Mouse (Mus musculus): Measurements from ENCODE around the gene Exd1.

Gene Exd1

DNA sequence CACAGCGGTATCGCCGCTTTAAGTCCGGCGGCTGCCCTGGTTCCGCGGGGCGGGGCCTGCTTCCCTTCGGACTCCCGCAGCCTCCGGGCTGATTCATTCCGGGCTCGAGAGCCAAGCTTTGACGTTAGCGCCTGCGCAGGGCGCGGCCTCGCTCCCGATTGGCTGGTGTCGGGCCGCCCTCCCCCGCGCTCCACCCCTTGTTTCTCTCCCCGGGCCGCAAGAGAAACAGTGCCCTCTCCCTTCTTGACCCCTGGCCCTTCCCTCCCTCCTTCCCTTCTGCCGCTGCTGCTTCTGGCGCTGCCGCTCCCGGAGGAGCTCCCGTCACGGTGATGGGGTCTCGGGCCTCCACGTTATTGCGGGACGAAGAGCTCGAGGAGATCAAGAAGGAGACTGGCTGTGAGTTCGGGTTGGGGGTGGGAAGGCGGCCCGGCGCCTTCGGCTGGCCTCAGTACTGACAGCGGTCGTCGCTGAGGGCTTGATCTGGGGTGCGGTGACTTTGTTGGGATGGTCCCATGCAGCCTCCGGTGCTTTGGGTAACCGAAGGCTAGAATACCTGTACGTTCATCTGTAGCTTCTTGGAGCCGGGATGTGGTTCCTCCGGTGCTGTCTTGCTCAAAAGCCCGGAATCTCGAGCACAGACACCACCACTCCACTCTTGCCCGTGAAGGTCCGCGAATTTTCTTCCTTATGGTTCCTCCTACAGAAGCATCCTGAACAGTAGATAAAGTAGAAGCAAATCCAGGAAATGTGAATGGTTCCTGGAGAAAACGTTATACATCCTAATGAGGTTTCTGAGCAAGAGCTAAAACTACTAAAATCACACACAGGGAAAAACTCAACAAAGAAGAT lies at the start of gene Exd1, which contains the start of gene Chp1:
TSS of gene Exd1 (minus strand) at position 106 of the 849 bp plus-strand sequence.
TSS of gene Chp1 (plus strand) at position 176 of the 849 bp plus-strand sequence.
- peak; percentile 100 for DNase-seq (ENCODE audit: low read depth)

DNA sequence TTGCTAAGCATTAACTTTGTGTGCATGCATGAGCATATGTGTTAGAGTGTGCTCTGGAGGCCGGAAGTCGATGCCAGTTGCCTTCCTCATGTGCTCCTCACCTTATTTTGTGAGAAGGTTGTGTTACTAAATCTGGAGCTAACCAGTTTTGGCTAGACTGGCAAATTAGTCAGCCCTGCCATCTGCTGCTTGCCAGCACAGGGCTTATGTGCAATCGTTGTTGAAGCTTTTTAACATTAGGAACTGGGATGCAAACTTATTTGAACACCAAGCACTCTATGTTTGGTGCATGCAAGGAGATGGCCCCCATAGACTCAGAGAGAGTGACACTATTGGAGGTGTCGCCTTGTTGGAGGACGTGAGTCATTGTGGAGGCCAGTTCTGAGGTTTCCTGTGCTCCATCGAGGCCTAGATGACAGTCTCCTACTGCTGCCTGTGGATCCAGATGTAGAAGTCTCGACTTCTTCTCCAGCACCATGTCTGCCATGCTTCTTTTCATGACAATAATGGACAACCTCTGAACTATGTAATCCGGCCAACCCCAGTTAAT lies 49.4 kb upstream of the Exd1 start:
- DNase-seq (ENCODE audit: low read depth) = no peak

DNA sequence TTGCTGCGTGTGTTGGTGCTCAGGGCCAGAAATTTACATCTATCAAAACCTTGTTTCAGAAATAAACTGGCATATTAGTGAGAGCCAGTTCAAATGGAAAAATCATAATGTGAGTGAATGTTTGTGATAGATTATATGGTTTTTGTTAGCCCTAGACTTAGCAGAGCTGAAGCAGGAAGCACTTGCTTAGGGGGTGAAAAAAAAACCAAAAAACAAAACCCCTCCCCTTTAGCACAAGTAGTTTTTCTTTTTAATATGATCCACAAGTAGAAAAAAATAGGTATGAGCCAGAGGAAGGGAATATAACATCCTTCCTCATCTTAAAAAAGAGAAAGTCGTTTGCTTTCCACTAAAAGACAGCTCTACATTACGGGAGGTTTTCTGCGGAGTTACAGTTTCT lies 47.9 kb upstream of the Exd1 start:
- no peak for DNase-seq (ENCODE audit: low read depth)

DNA sequence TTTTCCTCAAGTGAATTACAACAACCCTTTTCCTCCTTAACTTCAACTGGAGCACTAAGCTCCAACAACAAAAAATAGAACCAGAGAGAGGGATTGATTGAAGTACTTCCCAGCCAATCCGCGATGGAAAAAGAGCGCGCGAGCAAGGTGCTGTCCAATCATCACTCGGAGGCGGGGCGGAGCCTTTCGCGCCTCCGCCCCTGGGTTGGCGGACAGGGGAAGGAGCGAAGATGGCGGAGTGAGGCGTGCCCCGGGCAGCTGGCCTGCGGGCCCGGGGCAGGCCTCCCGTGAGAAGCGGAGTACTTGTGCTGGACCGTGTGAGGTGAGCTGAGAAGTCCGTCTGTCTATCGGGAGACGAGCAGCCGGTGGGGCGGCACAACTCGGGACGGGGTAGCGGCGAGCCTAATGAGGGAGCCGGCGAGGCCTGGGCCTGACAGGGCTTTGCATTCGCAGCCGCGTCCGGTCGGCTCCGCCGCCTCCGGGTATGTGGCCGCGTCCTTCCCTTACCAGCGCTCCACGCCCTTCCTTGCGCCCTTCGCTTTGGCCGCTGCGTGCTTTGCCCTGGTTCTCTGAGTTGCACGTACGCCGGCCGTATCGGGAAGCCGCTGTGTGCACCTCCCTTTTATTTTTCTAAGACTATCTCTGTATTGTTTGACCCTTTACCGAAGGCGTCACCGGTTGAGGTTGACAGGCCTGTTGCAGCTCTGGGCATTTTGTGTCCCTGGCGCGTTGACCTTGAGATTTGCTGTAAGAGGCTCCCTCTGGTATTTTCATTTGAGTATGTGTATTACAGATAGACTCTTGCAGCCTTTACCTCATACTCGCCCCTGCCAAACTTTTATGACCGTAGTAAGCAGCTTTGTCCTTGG lies 46.9 kb upstream of the Exd1 start:
- DNase-seq (ENCODE audit: low read depth) = peak; percentile 99

DNA sequence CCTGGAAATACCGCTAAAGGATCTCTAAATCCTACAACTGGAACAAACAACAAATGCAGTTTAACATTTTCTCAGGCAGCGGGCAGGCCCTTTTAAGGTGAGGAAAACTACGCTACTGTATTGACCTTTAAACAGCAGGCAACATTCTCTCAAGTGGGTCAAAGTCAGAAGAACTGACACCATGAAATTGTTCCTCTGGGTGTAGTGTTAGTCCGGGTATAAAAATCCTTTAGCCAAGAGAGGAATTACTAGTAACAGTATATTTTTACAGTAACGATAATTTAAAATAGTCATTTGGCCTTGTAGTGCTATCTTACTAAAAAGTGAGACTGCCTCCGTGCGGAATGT lies 46.3 kb upstream of the Exd1 start:
- DNase-seq (ENCODE audit: low read depth) = no peak

DNA sequence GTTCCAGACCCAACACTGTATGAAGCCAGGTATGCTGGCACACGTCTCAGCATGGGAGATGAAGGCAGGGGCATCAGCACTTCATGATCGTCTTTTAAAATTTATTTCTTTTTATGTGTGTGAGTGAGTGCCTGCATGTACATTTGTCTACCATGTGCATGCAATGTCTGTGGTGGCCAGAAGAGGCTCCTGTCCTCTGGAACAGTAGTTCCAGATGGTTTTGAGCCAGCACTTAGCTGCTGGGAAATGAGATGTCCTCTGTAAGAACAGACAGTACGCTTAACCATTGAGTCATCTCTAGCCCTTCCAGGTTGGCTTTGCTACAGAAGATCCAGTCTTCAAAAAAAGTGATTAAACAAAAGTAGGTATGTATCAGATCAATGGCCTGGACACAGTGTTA lies 43.8 kb upstream of the Exd1 start:
- DNase-seq (ENCODE audit: low read depth) = peak; percentile 53

DNA sequence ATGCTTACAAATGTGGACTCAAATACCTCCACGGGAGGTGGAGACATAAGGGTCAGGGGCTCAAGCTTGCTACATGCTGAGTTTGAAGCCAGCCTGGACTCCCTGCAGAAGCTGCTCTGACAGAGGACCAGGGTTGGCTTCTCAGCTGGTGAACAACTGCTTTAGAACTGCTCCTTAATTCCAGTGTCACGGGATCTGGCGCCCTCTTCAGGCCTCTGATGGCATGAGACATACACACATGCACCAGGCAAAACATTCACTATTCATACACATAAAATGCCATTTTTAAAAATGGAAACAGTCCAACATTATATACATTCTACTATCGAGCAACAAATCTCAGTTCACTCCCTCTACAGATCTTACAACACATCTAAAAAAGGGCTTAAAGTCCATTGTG lies 40.0 kb upstream of the Exd1 start:
- peak; percentile 71 for DNase-seq (ENCODE audit: low read depth)

DNA sequence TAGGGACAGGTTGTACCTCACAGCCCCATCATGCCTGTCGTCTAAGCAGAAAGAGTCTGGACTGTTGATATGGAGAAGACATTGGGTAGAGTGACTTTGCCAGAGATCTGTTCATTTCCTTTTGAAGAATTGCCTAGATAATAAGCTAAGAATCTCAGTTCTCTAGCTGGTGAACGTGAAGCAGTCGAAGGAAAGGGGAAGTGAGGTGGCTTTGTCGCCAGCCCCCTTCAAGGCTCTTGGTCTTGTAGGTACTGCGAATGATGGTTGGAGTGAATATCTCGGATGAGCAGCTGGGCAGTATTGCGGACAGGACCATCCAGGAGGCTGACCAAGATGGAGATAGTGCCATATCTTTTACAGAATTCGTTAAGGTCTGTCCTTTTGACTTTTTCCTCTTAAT lies 36.9 kb upstream of the Exd1 start:
- DNase-seq (ENCODE audit: low read depth) = no peak

DNA sequence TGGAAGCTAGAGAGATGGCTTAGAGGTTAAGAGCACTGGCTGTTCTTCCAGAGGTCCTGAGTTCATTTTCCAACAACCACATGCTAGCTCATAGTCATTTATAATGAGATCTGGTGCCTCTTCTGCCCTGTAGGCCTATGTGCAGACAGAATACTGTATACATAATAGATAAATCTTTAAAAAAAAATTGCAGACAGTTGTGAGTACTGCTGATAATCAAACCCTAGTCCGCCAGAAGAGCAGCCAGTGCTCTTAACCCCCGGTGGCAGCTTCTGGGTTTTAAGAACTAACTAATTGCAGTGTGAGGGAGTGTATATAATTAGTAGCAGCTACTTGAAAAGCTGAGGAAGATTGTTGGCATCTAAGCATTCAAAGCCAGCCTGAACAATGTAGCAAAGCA lies 36.0 kb upstream of the Exd1 start:
- DNase-seq (ENCODE audit: low read depth) = no peak

DNA sequence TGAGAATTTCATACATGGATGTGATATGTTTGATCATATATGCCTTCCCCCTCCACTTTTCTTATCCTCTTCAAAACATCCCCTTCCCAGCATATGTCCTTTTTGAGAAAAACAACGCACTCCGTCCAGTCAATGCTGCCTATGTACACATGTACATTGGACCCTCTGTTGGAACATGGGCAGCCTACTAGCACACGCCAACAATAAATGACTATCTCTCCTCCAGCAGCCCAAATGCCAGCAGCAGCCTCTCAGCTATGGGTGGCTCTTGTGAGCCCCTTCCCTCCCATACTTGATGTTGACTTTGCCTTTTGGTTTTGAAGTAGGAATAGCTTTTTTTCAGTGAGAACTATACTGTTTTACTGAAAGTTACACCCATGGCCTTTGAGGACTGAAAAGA lies 34.1 kb upstream of the Exd1 start:
- no peak for DNase-seq (ENCODE audit: low read depth)

DNA sequence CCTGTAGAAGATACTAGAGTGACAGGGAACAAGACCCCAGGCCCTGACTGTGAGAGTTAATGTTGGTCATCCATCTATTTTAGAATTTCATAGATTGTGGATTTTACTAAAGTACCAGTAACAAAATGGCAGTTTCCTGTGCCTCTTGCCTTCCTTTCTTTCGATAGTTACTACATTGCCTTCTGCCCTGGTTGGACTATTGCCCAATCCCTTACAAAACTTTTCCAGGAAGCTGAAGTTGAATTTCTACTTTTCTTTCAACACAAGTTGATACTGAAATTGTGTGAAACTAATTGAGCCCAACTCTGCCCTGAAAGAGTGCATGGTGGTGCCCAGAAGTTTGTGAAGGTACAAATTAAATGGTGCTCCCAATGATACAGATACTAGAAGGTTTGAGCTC lies 25.0 kb upstream of the Exd1 start:
- peak; percentile 35 for DNase-seq (ENCODE audit: low read depth)

DNA sequence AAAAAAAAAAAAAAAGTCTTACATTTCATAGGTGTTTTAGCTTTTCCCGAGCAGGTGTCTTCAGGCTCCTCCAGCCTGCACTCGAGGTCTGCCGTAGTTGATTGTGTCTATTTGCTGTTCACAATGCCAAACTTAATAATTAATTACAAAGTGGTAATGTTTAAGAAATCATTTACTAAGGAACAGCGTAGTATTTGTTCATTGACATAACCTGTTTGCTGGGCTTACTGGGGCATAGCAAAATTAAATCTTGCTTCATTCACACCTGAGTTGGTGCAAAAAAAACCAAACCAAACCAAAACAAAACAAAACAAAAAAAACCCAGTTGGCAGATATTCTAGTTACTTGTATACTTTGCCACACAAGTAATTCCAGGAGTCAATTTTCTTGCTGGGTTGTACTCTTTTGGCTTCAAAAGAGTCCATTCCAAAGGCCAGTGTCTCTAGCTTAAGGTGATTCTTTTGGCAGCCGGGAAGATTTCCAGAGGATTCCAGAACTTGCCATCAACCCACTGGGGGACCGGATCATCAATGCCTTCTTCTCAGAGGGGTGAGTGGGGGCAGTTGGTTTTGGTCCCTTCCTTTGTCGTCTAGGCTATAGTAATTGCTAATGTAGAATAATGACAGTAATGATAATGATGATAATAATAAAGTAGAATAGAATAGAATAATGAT lies 18.9 kb upstream of the Exd1 start:
- DNase-seq (ENCODE audit: low read depth) = no peak

DNA sequence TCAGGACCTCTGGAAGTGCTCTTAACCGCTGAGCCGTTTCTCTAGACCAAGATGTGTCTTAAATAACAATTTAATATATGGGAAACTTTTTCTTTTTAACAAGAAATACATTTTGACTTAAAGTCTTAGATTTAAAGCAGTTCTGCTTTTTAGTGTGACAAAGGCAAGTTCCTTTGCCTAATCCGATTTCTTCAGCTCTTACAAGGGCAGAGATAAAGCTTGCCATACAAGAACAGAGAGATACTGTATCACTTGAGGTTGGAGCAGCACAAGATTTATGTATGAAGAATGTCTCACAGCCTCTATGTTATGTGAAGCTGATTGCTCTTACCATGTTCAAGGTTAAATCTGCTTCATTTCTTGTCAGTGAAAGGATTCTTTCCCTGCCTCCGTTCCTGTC lies 17.9 kb upstream of the Exd1 start:
- no peak for DNase-seq (ENCODE audit: low read depth)

DNA sequence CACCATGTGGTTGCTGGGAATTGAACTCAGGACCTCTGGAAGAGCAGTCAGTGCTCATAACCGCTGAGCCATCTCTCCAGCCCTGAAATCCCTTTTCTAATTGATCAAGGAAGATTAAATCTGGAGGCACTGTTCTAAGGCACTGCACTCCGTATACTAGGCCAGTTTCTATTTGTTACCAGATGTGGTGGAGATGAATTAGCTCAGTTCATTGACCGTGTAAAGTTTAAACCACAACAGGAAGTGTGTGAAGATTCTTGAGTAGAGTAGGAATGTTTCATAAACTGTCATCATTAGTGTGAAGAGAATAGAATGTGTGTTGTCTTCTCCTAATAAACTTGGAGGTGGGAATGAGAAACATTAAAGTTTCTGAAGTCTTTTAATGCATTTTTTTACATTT lies 14.4 kb upstream of the Exd1 start:
- no peak for DNase-seq (ENCODE audit: low read depth)

DNA sequence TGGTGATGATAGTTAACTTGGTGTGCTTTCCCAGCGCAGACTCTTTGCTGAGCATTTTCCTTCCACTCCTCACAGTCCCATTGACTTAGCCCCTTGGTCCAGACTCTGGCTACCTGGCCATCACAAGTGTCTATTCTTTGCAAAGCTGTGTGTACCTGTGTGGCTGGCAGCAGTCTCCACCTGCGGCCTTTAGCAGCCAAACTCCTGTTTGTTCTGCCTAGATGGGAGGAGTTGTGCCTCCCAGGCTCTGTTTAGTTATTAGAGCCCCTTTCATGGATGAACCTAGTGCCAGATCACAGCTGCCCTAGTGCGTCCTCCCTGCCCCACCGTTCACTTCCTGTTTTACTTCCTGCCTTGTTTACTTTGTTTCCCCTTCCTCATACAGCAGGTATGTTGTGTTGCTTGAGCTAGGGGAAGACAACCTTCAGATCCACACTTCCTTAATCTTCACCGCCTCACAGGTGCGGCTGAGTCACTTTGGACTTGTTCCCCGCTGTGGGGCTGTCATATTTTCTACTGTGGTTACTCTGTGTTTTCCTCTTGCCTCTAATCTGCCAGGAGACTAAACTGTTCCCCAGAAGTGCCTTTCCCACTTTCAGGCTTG lies 11.4 kb upstream of the Exd1 start:
- DNase-seq (ENCODE audit: low read depth) = no peak

DNA sequence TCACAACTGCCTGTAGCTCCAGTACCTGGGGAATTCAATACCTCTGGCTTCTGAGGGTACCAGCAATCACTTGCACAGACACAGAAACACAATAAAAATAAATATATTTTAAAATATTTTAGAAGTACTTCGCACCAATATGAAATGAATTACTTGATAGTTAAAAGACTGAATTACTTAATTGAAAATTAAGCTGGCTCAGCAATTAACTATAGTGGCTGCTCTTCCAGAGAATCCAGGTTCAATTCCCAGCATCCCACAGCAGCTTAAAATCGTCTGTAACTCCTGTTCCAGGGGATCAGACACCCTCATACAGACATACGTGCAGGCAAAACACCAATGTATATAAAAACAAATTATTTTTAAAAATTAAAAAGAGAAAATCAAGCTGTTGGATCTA lies 10.6 kb upstream of the Exd1 start:
- no peak for DNase-seq (ENCODE audit: low read depth)

DNA sequence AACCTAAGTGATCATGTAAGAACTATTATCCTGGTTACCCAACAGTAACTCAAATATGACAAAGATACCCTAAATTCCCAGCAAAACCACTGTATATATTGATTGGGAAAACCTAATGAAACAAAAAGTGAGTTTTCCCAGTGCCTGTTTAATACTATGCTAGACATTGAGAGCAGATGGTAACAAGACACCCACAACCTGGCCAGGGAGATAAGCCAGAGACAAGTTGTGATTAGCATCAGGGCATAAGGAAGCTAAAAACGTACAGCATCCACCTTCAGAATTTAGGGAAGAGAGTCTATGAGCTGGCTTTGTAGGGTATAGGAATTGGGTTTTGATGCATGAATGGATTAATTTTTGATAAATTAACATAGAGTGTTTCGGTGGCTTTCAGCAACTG lies 2.3 kb upstream of the Exd1 start:
- no peak for DNase-seq (ENCODE audit: low read depth)

DNA sequence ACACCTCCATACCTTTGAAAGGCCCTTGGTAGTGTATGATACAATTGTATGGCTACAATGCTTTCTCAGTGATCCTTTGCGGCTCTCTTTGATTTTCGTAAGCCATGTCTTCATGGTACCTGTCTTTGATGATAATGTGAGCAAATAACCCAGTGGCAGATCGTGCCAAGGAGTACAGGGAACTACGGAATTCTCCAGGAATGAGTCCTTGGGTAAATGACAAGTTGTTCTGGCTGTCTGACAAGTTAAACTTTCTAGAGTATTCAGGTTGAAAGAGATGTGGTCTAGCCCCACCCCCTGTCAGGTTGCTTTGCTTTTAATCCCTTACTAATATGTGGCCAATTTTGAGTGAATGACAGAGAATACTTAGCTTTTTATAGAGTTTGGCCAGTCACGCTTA lies 1.3 kb upstream of the Exd1 start:
- peak; percentile 12 for DNase-seq (ENCODE audit: low read depth)

DNA sequence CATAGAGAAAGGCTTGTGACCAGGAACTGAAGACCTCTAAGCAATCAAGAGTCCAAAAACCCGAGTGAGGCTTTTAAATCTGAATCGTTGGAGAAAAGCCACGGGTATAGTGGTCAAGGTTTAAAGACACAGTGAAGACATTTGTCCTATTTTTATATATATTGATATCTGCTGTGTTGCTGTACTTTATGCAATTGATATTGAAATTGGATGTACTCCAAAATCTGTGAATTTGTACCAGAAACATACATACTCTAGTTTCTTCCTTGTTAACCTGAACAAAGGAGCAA lies 889 bp upstream of the Exd1 start:
- no peak for DNase-seq (ENCODE audit: low read depth)

DNA sequence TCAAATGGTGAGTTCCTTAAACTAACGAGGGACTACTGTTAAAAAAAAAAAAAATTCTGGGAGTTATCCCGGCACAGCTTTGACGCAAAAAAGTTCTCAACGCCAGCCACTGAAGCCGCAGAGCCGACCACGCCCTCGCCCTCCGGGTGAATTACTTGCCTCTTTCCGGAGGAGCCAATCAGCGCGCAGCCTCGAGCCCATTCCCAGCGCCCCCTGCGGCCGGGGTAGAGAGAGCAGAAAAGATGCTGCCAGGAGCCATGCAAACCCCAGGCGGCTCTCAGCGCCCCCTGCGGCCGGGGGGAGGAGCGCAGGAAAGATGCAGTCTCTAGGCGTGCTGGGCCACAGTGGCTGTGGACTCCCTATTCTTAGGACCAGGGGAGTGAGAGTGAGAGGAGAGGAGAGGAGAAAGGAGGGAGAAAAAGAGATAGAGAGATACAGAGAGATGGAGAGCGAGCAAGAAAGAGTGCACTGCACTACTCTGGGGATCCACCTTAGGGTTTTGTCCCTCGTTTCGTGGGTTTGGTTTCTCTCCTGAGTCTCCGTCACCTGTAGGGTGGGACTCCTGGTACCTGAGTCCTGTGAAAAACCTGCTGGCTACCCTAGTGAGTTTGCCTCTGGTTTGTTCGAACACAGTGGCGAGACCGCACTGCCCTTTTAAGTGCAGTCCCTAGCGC lies 442 bp downstream of the Exd1 start:
- peak; percentile 95 for DNase-seq (ENCODE audit: low read depth)

DNA sequence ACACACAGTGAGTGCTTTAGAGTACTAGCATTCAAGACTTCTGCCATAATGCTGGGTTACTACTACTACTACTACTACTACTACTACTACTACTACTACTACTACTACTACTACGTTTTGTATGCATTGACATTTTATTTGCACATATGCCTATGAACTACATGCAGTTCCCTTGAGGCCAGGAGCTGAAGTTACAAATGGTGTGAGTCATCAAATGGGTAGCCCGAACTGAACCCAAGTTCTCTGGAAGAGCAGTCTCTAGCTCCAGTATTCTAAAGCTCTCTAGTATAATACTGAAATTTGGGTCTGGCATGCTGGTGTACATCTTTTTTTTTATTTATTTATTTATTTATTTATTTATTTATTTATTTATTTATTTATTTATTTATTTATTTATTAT lies 3.8 kb downstream of the Exd1 start:
- DNase-seq (ENCODE audit: low read depth) = peak; percentile 67

DNA sequence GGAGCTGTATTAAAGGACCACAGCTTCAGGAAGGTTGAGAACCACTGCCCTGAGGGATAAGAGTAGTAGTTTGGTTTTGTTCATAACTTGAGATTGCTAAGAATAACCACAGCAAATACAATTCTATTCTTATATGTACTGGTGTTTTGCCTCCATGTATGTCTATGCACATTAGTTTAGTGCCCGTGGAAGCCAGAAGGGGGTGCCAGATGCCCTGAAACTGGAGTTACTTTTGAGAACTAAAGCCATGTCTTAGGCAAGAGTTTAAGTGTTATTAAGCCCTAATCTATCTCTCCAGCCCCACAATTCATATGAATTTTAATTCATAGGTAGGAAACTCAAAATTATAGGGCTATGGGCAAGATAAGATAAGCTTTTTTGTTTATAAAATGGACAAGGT lies 5.3 kb downstream of the Exd1 start:
- DNase-seq (ENCODE audit: low read depth) = peak; percentile 86

All from NIH3T3 (cell line).